Mouse (Mus musculus): ENCODE results near the gene Rnasek.

GRCm38 (mm10) chr11:70265252-70265651 is 25.6 kb upstream of the Rnasek start:
- TF ChIP-seq POLR2A (IDR thresholded peaks at IDR 0.05; ENCODE audit: low read depth, low read length) (no peak), CTCF (conservative IDR thresholded peaks at IDR 0.05; ENCODE audit: insufficient read depth, insufficient read length, low read depth, low read length) (no peak)
